Mouse (Mus musculus) neural tube, embryonic 15.5 days (tissue): ENCODE data around the gene Snx29. TPM values are rescaled to one million over a fixed set of nuclear protein-coding genes. Genes with fewer than 3 reads are reported as not detected.

ENCODE experiments used
- ATAC-seq: fragments of 200-750 bp; cut with Nextera tagmentation; 2 replicates; pipeline ENCODE4 v1.8.0; 2017; ENCODE audit warnings: mild to moderate bottlenecking, moderate TSS enrichment, moderate library complexity; ENCODE audit not compliant: low FRiP score
- H3K27ac ChIP-seq: fragments of 300-500 bp; sonication (generic); replicated peaks from 2 replicates; pipeline ENCODE4 v1.5.1; 2015; ENCODE audit warnings: mild to moderate bottlenecking, inconsistent platforms
- H3K27me3 ChIP-seq: fragments of 300-500 bp; sonication (generic); replicated peaks from 2 replicates; pipeline ENCODE4 v1.6.1; 2015; ENCODE audit warnings: inconsistent platforms
- H3K36me3 ChIP-seq: fragments of 300-500 bp; sonication (generic); 2 replicates; pipeline ENCODE4 v1.6.1; 2015; ENCODE audit warnings: inconsistent platforms
- H3K4me1 ChIP-seq: fragments of 300-500 bp; sonication (generic); 2 replicates; pipeline ENCODE4 v1.6.1; 2015; ENCODE audit warnings: inconsistent platforms
- H3K4me2 ChIP-seq: fragments of 300-500 bp; sonication (generic); 2 replicates; pipeline ENCODE4 v1.6.1; 2015; ENCODE audit warnings: inconsistent platforms, mild to moderate bottlenecking, moderate library complexity
- H3K4me3 ChIP-seq: fragments of 300-500 bp; sonication (generic); replicated peaks from 2 replicates; pipeline ENCODE4 v1.5.1; 2015; ENCODE audit warnings: mild to moderate bottlenecking, inconsistent platforms
- H3K9ac ChIP-seq: fragments of 300-500 bp; sonication (generic); replicated peaks from 2 replicates; pipeline ENCODE4 v1.6.1; 2015; ENCODE audit warnings: mild to moderate bottlenecking, inconsistent platforms
- H3K9me3 ChIP-seq: fragments of 300-500 bp; sonication (generic); replicated peaks from 2 replicates; pipeline ENCODE4 v1.6.1; 2016; ENCODE audit warnings: inconsistent platforms
- WGBS: fragments of 180-500 bp; shearing (Covaris S2); methylation state at CpG from one replicate; pipeline ENCODE4 v1.1.7; 2015; ENCODE audit warnings: mixed read lengths; 5-methylcytosine and 5-hydroxymethylcytosine counted together
- polyA plus RNA-seq: library from polyadenylated mRNA; unstranded; fragments of >200 nt; fragmentation: Nextera tagmentation; extraction: Ambion mirVana; gene quantifications from 2 replicates; pipeline ENCODE4 v1.2.1, GENCODE M21; 2015

Gene Snx29
- polyA plus RNA-seq, 1 experiment from 2014 or later: 18.7 TPM

- H3K4me1 ChIP-seq: peaks cover 3% of the 10 kb centered on the region; the same call in 1 of the 2 replicates
- H3K4me3 ChIP-seq: no peak overlapping the region
- WGBS: 45% methylated on average over 2 of the region's 2 CpGs
- no peak overlapping the region for H3K9ac ChIP-seq
- H3K9me3 ChIP-seq: no peaks in the 10 kb centered on the region
- no peaks in the 10 kb centered on the region for H3K36me3 ChIP-seq
- peak; percentile 31; the same call in 1 of the 2 replicates for ATAC-seq
- H3K27ac ChIP-seq: no peak overlapping the region
- no peak overlapping the region for H3K4me2 ChIP-seq
- H3K27me3 ChIP-seq: no peaks in the 10 kb centered on the region
Measured at GRCm38 (mm10) chr16:11589336-11589735, 266.6 kb downstream of the Snx29 start.

GRCm38 (mm10) chr16:11589782-11590695 lies 267.3 kb downstream of the Snx29 start:
- H3K27me3 ChIP-seq: no peaks in the 10 kb centered on the region
- ATAC-seq: no peak
- no peak overlapping the region for H3K9ac ChIP-seq
- no peak overlapping the region for H3K27ac ChIP-seq
- no peak overlapping the region for H3K4me3 ChIP-seq
- no peaks in the 10 kb centered on the region for H3K9me3 ChIP-seq
- no peaks in the 10 kb centered on the region for H3K36me3 ChIP-seq
- H3K4me2 ChIP-seq: no peak overlapping the region
- WGBS: 85% methylated on average over 10 of the region's 10 CpGs
- H3K4me1 ChIP-seq: peaks cover 3% of the 10 kb centered on the region; the same call in 1 of the 2 replicates

DNA sequence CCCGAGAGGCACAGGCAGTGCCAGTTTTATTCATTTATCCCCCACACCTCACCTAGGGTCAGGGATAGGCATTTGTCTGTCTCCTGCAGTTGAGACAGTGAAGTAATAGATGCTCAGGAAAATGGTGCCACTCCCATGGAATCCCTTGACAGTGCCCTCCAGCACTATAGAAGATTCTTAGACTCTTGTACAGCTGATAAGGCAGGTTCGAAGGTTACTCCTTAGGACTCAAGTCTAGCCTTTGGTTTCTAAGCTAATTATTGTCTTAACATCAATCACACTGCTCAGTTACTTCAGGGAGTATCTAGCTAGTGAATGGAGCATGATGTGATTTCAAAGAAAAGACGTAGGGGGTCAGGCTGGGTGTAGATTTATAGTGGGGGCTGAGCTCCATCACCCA lies 273.9 kb downstream of the Snx29 start:
- no peak for ATAC-seq
- H3K4me2 ChIP-seq: no peak overlapping the region
- 75% methylated on average over 3 of the region's 3 CpGs for WGBS
- no peak overlapping the region for H3K4me3 ChIP-seq
- no peaks in the 10 kb centered on the region for H3K36me3 ChIP-seq
- no peaks in the 10 kb centered on the region for H3K9me3 ChIP-seq
- H3K9ac ChIP-seq: no peak overlapping the region
- 0 out of 2 replicates have a peak, but pooled peaks cover 3% of the 10 kb centered on the region for H3K4me1 ChIP-seq
- no peak overlapping the region for H3K27ac ChIP-seq
- H3K27me3 ChIP-seq: no peaks in the 10 kb centered on the region

- WGBS: 37% methylated on average over 7 of the region's 7 CpGs
- Histone ChIP-seq H3K27me3 (no peaks in the 10 kb centered on the region), H3K4me2 (no peak overlapping the region), H3K9ac (no peak overlapping the region), H3K4me3 (no peak overlapping the region), H3K9me3 (no peaks in the 10 kb centered on the region), H3K27ac (no peak overlapping the region), H3K4me1 (0 out of 2 replicates have a peak, but pooled peaks cover 3% of the 10 kb centered on the region), H3K36me3 (no peaks in the 10 kb centered on the region)
- no peak for ATAC-seq
Measured at GRCm38 (mm10) chr16:11597769-11598168, 275.1 kb downstream of the Snx29 start.

GRCm38 (mm10) chr16:11599523-11599922 lies 276.8 kb downstream of the Snx29 start:
- Histone ChIP-seq H3K27ac (no peak overlapping the region), H3K27me3 (no peaks in the 10 kb centered on the region), H3K4me3 (no peak overlapping the region), H3K9ac (no peak overlapping the region), H3K4me2 (no peak overlapping the region), H3K9me3 (no peaks in the 10 kb centered on the region), H3K36me3 (no peaks in the 10 kb centered on the region), H3K4me1 (0 out of 2 replicates have a peak, but pooled peaks cover 3% of the 10 kb centered on the region)
- no peak for ATAC-seq
- WGBS: 66% methylated on average over 3 of the region's 3 CpGs

DNA sequence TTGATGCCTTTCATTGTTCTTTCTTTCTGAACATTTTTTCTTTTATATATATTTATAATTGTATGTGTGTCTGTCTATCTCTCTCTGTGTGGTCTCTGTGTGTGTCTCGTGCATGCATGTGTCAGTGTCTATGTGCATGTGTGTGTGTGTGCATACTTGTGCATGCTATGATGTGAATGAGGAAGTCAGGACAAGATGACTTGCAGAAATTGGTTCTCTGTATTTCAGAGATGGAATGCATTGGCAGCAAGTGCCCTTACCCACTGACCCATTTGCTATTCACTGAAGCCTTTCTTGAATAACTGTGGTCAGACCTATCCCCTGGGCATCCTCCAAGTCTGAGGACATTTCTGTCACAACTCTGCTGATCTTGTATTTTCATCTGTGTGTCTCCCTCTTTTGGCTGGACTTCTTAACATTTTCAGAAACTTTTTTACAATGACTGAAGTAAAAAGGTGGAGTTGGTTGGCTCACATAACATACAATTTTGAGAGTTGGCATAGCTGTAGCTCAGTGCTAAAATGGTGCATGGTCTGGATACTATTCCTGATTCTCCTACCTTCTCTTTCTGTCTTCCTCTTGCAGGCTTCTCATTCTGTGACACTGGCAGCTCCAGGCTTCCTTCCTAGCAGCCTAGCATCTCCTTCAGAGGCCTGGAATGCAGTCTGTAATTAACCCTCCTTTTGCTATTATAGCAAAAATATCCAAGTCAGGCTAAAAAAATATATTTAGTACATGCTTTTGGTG lies 278.8 kb downstream of the Snx29 start:
- no peaks in the 10 kb centered on the region for H3K36me3 ChIP-seq
- H3K4me1 ChIP-seq: 0 out of 2 replicates have a peak, but pooled peaks cover 3% of the 10 kb centered on the region
- H3K9me3 ChIP-seq: no peaks in the 10 kb centered on the region
- no peak overlapping the region for H3K4me2 ChIP-seq
- H3K9ac ChIP-seq: no peak overlapping the region
- H3K27me3 ChIP-seq: no peaks in the 10 kb centered on the region
- ATAC-seq: no peak
- no peak overlapping the region for H3K27ac ChIP-seq
- no peak overlapping the region for H3K4me3 ChIP-seq
- WGBS: 96% methylated on average over 1 of the region's 1 CpGs

DNA sequence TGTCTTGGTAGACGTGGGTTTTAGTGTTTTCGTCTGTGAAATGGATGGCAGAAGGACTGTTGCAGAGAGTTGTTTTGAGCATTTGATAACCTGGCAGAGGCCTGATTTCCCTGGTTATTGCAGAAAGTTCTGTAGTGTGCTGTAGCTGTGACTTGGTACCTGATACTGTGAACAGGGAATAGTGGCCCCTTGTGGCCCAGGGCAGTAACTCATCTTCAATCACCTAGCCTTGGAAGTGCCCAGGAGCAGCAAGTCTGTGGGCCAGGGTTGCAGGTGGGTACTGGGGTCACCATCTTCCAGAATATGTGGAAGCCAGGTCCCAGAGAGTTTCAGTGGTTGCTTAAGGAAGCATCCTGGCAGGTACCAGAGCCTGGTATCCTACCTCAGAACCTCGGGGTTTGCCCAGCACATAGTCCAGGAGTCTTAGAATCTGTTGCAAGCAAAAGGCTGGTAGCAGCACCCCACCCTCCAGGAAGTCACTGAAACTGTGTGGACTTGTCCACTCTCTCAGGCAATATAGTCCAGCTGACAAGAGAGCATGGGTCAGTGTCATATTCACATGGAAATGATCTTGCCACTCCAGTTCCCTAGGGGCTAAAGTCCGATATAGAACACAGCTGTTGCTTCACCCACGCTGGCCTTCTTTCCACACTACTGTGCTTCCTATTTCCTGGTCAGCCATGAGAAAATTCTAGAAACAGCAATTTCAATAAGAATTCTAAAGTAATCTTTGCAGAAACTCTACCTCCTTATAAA lies 281.1 kb downstream of the Snx29 start:
- Histone ChIP-seq H3K27me3 (no peaks in the 10 kb centered on the region), H3K9me3 (no peaks in the 10 kb centered on the region), H3K9ac (no peak overlapping the region), H3K36me3 (no peaks in the 10 kb centered on the region), H3K27ac (no peak overlapping the region), H3K4me1 (no peaks in the 10 kb centered on the region), H3K4me3 (no peak overlapping the region), H3K4me2 (no peak overlapping the region)
- no peak for ATAC-seq
- 87% methylated on average over 5 of the region's 5 CpGs for WGBS

DNA sequence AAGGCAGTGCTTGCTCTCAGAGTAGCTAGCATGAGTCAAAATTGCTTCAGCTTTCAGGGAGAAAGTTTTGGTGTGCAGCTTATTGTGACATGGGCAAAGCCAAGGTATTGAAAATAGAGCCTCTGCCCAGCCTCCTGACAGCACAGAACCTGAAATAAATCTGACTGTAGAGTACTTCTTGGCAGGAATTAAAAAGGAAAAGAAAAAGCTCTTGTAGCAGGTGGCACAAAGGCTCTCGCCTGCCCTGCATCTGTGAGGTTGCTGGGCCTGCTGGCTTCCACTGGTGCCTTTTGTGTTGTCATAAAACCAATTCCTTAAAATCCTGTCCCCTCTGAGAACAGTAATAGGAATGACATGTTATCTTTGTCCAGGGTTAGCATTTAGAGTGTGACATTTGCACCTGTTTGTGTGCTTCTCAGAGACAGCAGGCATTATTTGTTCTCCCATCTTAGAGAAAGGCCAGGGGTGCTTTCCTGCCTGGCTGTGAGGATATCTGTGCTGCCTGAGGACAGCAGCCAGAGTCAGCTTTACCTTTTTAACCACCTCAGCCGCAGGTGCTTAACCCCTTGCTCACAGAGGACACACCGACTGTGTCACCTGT lies 289.9 kb downstream of the Snx29 start:
- 71% methylated on average over 3 of the region's 3 CpGs for WGBS
- no peaks in the 10 kb centered on the region; the same call in 1 of the 2 replicates for H3K36me3 ChIP-seq
- no peaks in the 10 kb centered on the region for H3K9me3 ChIP-seq
- H3K4me2 ChIP-seq: no peak overlapping the region
- H3K27ac ChIP-seq: no peak overlapping the region
- no peaks in the 10 kb centered on the region for H3K4me1 ChIP-seq
- no peak overlapping the region for H3K4me3 ChIP-seq
- ATAC-seq: no peak
- no peaks in the 10 kb centered on the region for H3K27me3 ChIP-seq
- H3K9ac ChIP-seq: no peak overlapping the region

GRCm38 (mm10) chr16:11614401-11615014 lies 291.8 kb downstream of the Snx29 start:
- Histone ChIP-seq H3K9me3 (no peaks in the 10 kb centered on the region), H3K27me3 (no peaks in the 10 kb centered on the region), H3K4me3 (no peak overlapping the region), H3K4me2 (no peak overlapping the region), H3K36me3 (no peaks in the 10 kb centered on the region; the same call in 1 of the 2 replicates), H3K9ac (no peak overlapping the region), H3K4me1 (no peaks in the 10 kb centered on the region), H3K27ac (no peak overlapping the region)
- no peak for ATAC-seq
- WGBS: 86% methylated on average over 3 of the region's 3 CpGs

- Histone ChIP-seq H3K4me3 (no peak overlapping the region), H3K9me3 (no peaks in the 10 kb centered on the region), H3K27me3 (no peaks in the 10 kb centered on the region), H3K9ac (no peak overlapping the region), H3K4me2 (no peak overlapping the region), H3K27ac (no peak overlapping the region), H3K4me1 (no peaks in the 10 kb centered on the region), H3K36me3 (no peaks in the 10 kb centered on the region; the same call in 1 of the 2 replicates)
- no peak for ATAC-seq
- WGBS: 71% methylated on average over 2 of the region's 2 CpGs
Measured at GRCm38 (mm10) chr16:11615633-11616032, 292.9 kb downstream of the Snx29 start.
